Mouse (Mus musculus) thymus, adult 2 months (tissue): ENCODE data around the gene Smarca4.

Experiments
- CTCF ChIP-seq: fragments of 200-500 bp; IDR thresholded peaks from 2 replicates; pipeline ENCODE4 v1.5.1; 2012; ENCODE audit warnings: mild to moderate bottlenecking, control low read depth, low read length, moderate library complexity, borderline replicate concordance; ENCODE audit not compliant: control insufficient read depth, poor library complexity, insufficient read depth; ENCODE audit errors: extremely low read depth
- POLR2A ChIP-seq: fragments of 200-500 bp; IDR thresholded peaks from 2 replicates; pipeline ENCODE4 v1.6.1; 2012; ENCODE audit warnings: mild to moderate bottlenecking, low read length, control low read depth, moderate library complexity; ENCODE audit not compliant: control insufficient read depth, poor library complexity, insufficient read depth; ENCODE audit errors: extremely low read depth

GRCm38 (mm10) chr9:21738776-21739175 lies 122.8 kb downstream of the Smarca4 start:
- TF ChIP-seq CTCF (no peak), POLR2A (no peak)
